Mouse (Mus musculus) hindbrain, embryonic 10.5 days (tissue): ENCODE results near the gene Ttll1. TPM values are rescaled to one million over a fixed set of nuclear protein-coding genes. Genes with fewer than 3 reads are reported as not detected.

Source experiments
- DNase-seq: peaks from one replicate; pipeline ENCODE4 v3.0.0-alpha.2; 2017; ENCODE audit warnings: low spot score
- H3K27ac ChIP-seq: fragments of 300-500 bp; sonication (generic); 2 replicates; pipeline ENCODE4 v1.5.1; 2016; ENCODE audit warnings: mild to moderate bottlenecking, moderate library complexity
- H3K27me3 ChIP-seq: fragments of 300-500 bp; sonication (generic); 2 replicates; pipeline ENCODE4 v1.6.1; 2016; ENCODE audit warnings: mild to moderate bottlenecking; ENCODE audit not compliant: poor library complexity, insufficient read depth, severe bottlenecking
- H3K36me3 ChIP-seq: fragments of 300-500 bp; sonication (generic); 2 replicates; pipeline ENCODE4 v1.6.1; 2016; ENCODE audit warnings: mild to moderate bottlenecking, moderate library complexity
- H3K4me1 ChIP-seq: fragments of 300-500 bp; sonication (generic); replicated peaks from 2 replicates; pipeline ENCODE4 v1.6.1; 2016; ENCODE audit warnings: mild to moderate bottlenecking
- H3K4me3 ChIP-seq: fragments of 300-500 bp; sonication (generic); 2 replicates; pipeline ENCODE4 v1.5.1; 2016; ENCODE audit warnings: mild to moderate bottlenecking, moderate library complexity
- H3K9me3 ChIP-seq: fragments of 300-500 bp; sonication (generic); 2 replicates; pipeline ENCODE4 v1.6.1; 2016; ENCODE audit warnings: mild to moderate bottlenecking, moderate library complexity
- WGBS: fragments of 180-500 bp; shearing (Covaris S2); methylation state at CpG from one replicate; pipeline ENCODE4 v1.1.7; 2016; 5-methylcytosine and 5-hydroxymethylcytosine counted together
- polyA plus RNA-seq: library from polyadenylated mRNA; unstranded; fragments of >200 nt; fragmentation: Nextera tagmentation; extraction: Ambion mirVana; gene quantifications from 2 replicates; pipeline ENCODE4 v1.2.1, GENCODE M21; 2016

Ttll1 gene
- polyA plus RNA-seq, 1 experiment from 2014 or later: 50.4 TPM

- Histone ChIP-seq H3K4me3 (no peak overlapping the region), H3K4me1 (peaks cover 9% of the 10 kb centered on the region), H3K27me3 (peaks cover 28% of the 10 kb centered on the region), H3K27ac (no peak overlapping the region), H3K36me3 (no peaks in the 10 kb centered on the region), H3K9me3 (no peaks in the 10 kb centered on the region)
- no peak for DNase-seq
- WGBS: 85% methylated on average over 5 of the region's 5 CpGs
Measured at GRCm38 (mm10) chr15:83531961-83532469, 21.3 kb upstream of the Ttll1 start.

- Histone ChIP-seq H3K4me1 (peaks cover 23% of the 10 kb centered on the region), H3K27me3 (peaks cover 41% of the 10 kb centered on the region), H3K36me3 (no peaks in the 10 kb centered on the region), H3K27ac (0 out of 2 replicates have a peak overlapping the region, but pooled peaks have one; percentile 6), H3K9me3 (no peaks in the 10 kb centered on the region), H3K4me3 (no peak overlapping the region)
- 77% methylated on average over 6 of the region's 6 CpGs for WGBS
- no peak for DNase-seq
Measured at GRCm38 (mm10) chr15:83530688-83531087, 20.0 kb upstream of the Ttll1 start.

- Histone ChIP-seq H3K27me3 (peaks cover 45% of the 10 kb centered on the region), H3K36me3 (no peaks in the 10 kb centered on the region), H3K4me1 (peaks cover 27% of the 10 kb centered on the region), H3K4me3 (no peak overlapping the region), H3K9me3 (no peaks in the 10 kb centered on the region), H3K27ac (no peak overlapping the region)
- no peak for DNase-seq
- WGBS: 85% methylated on average over 9 of the region's 9 CpGs
Measured at GRCm38 (mm10) chr15:83530233-83530632, 19.5 kb upstream of the Ttll1 start.

GRCm38 (mm10) chr15:83529765-83530164 lies 19.1 kb upstream of the Ttll1 start:
- WGBS: 90% methylated on average over 5 of the region's 5 CpGs

GRCm38 (mm10) chr15:83528892-83529291 lies 18.2 kb upstream of the Ttll1 start:
- 66% methylated on average over 4 of the region's 4 CpGs for WGBS
- Histone ChIP-seq H3K4me1 (peaks cover 39% of the 10 kb centered on the region), H3K27me3 (peaks cover 57% of the 10 kb centered on the region), H3K9me3 (no peaks in the 10 kb centered on the region), H3K36me3 (no peaks in the 10 kb centered on the region), H3K27ac (no peak overlapping the region), H3K4me3 (no peak overlapping the region)
- DNase-seq: no peak

More at GRCm38 (mm10) chr15:83529765-83530164, 19.1 kb upstream of the Ttll1 start:
- DNase-seq: no peak
- no peak overlapping the region for H3K4me3 ChIP-seq
- peaks cover 50% of the 10 kb centered on the region for H3K27me3 ChIP-seq
- no peak overlapping the region for H3K27ac ChIP-seq
- H3K9me3 ChIP-seq: no peaks in the 10 kb centered on the region
- H3K36me3 ChIP-seq: no peaks in the 10 kb centered on the region
- H3K4me1 ChIP-seq: peaks cover 31% of the 10 kb centered on the region

- Histone ChIP-seq H3K27ac (no peak overlapping the region), H3K4me1 (peaks cover 47% of the 10 kb centered on the region), H3K9me3 (no peaks in the 10 kb centered on the region), H3K27me3 (peaks cover 57% of the 10 kb centered on the region), H3K36me3 (no peaks in the 10 kb centered on the region), H3K4me3 (peak overlapping the region; percentile 70)
- no peak for DNase-seq
- WGBS: 65% methylated on average over 2 of the region's 2 CpGs
Measured at GRCm38 (mm10) chr15:83527747-83528146, 17.1 kb upstream of the Ttll1 start.

GRCm38 (mm10) chr15:83527092-83527437 lies 16.4 kb upstream of the Ttll1 start:
- DNase-seq: no peak
- Histone ChIP-seq H3K27me3 (peaks cover 57% of the 10 kb centered on the region), H3K27ac (peak overlapping the region; percentile 81), H3K4me1 (peaks cover 53% of the 10 kb centered on the region), H3K9me3 (no peaks in the 10 kb centered on the region), H3K36me3 (no peaks in the 10 kb centered on the region), H3K4me3 (peak overlapping the region; percentile 70)
- WGBS: 1% methylated on average over 26 of the region's 26 CpGs

GRCm38 (mm10) chr15:83526424-83527091 lies 15.9 kb upstream of the Ttll1 start, which contains the start of gene Bik:
TSS of gene Bik (plus strand) at chr15:83526862.
- WGBS: under 1% methylated on average over 45 of the region's 45 CpGs
- H3K4me1 ChIP-seq: peaks cover 56% of the 10 kb centered on the region
- H3K27ac ChIP-seq: peak within 1 kb of the TSS; percentile 81
- peak; percentile 72 for DNase-seq
- peak within 1 kb of the TSS; percentile 70 for H3K4me3 ChIP-seq
- no peaks in the 10 kb centered on the region for H3K36me3 ChIP-seq
- H3K9me3 ChIP-seq: no peaks in the 10 kb centered on the region
- H3K27me3 ChIP-seq: peaks cover 57% of the 10 kb centered on the region

GRCm38 (mm10) chr15:83524333-83524729 lies 13.6 kb upstream of the Ttll1 start:
- DNase-seq: no peak
- no peaks in the 10 kb centered on the region for H3K36me3 ChIP-seq
- no peak overlapping the region for H3K4me3 ChIP-seq
- no peaks in the 10 kb centered on the region for H3K9me3 ChIP-seq
- WGBS: 78% methylated on average over 3 of the region's 3 CpGs
- H3K4me1 ChIP-seq: peaks cover 56% of the 10 kb centered on the region
- no peak overlapping the region for H3K27ac ChIP-seq
- H3K27me3 ChIP-seq: peaks cover 55% of the 10 kb centered on the region

GRCm38 (mm10) chr15:83523638-83524332 lies 13.1 kb upstream of the Ttll1 start:
- WGBS: 52% methylated on average over 14 of the region's 14 CpGs
- H3K4me1 ChIP-seq: peaks cover 56% of the 10 kb centered on the region
- no peak overlapping the region for H3K4me3 ChIP-seq
- peaks cover 55% of the 10 kb centered on the region for H3K27me3 ChIP-seq
- no peak for DNase-seq
- no peaks in the 10 kb centered on the region for H3K36me3 ChIP-seq
- peak overlapping the region; percentile 78 for H3K27ac ChIP-seq
- no peaks in the 10 kb centered on the region for H3K9me3 ChIP-seq

GRCm38 (mm10) chr15:83523196-83523595 lies 12.5 kb upstream of the Ttll1 start:
- Histone ChIP-seq H3K27me3 (peaks cover 52% of the 10 kb centered on the region), H3K36me3 (no peaks in the 10 kb centered on the region), H3K9me3 (no peaks in the 10 kb centered on the region), H3K27ac (peak overlapping the region; percentile 78), H3K4me1 (peaks cover 61% of the 10 kb centered on the region), H3K4me3 (no peak overlapping the region)
- 19% methylated on average over 7 of the region's 7 CpGs for WGBS
- DNase-seq: no peak

GRCm38 (mm10) chr15:83520861-83521382 lies 10.2 kb upstream of the Ttll1 start:
- no peak for DNase-seq
- H3K9me3 ChIP-seq: 0 out of 2 replicates have a peak, but pooled peaks cover 3% of the 10 kb centered on the region
- peaks cover 29% of the 10 kb centered on the region for H3K27me3 ChIP-seq
- WGBS: 81% methylated on average over 6 of the region's 6 CpGs
- H3K4me3 ChIP-seq: no peak overlapping the region
- H3K36me3 ChIP-seq: no peaks in the 10 kb centered on the region
- peaks cover 50% of the 10 kb centered on the region for H3K4me1 ChIP-seq
- no peak overlapping the region for H3K27ac ChIP-seq
